Mouse (Mus musculus) liver, adult 2 months (tissue): ENCODE measurements around the gene Mxd1. TPM values are rescaled to one million over a fixed set of nuclear protein-coding genes. Genes with fewer than 3 reads are reported as not detected.

Experiments used
- DNase-seq: peaks from one replicate; pipeline ENCODE4 v3.0.0-alpha.2; 2011; ENCODE audit warnings: low read depth, low spot score; ENCODE audit errors: extremely low read depth
- H3K27ac ChIP-seq: fragments of 200-500 bp; replicated peaks from 2 replicates; pipeline ENCODE4 v1.5.1; 2012; ENCODE audit warnings: low read depth, mild to moderate bottlenecking, control low read depth, inconsistent platforms, low read length; ENCODE audit not compliant: insufficient read depth
- H3K27me3 ChIP-seq: fragments of 200-500 bp; 2 replicates; pipeline ENCODE4 v1.6.1; 2012; ENCODE audit warnings: mild to moderate bottlenecking, moderate library complexity, low read length, inconsistent platforms; ENCODE audit not compliant: control insufficient read depth, insufficient read depth
- H3K36me3 ChIP-seq: fragments of 200-500 bp; 2 replicates; pipeline ENCODE4 v1.6.1; 2012; ENCODE audit warnings: low read length, inconsistent platforms; ENCODE audit not compliant: control insufficient read depth, insufficient read depth
- H3K4me1 ChIP-seq: fragments of 200-500 bp; 2 replicates; pipeline ENCODE4 v1.6.1; 2011; ENCODE audit warnings: low read length; ENCODE audit not compliant: control insufficient read depth, insufficient read depth
- H3K4me3 ChIP-seq: fragments of 200-500 bp; 2 replicates; pipeline ENCODE4 v1.5.1; 2011; ENCODE audit warnings: low read depth, mild to moderate bottlenecking, control low read depth, low read length, moderate library complexity; ENCODE audit not compliant: insufficient read depth
- H3K79me2 ChIP-seq: fragments of 200-500 bp; 2 replicates; pipeline ENCODE4 v1.6.1; 2012; ENCODE audit warnings: inconsistent platforms, mild to moderate bottlenecking, low read length, moderate library complexity; ENCODE audit not compliant: control insufficient read depth, insufficient read depth
- H3K9ac ChIP-seq: fragments of 200-500 bp; 2 replicates; pipeline ENCODE4 v1.6.1; 2012; ENCODE audit warnings: low read depth, mild to moderate bottlenecking, control low read depth, inconsistent platforms, low read length
- CTCF ChIP-seq: fragments of 200-500 bp; IDR thresholded peaks from 2 replicates; pipeline ENCODE4 v1.5.1; 2011; ENCODE audit warnings: low read depth, low read length, control low read depth
- POLR2A ChIP-seq: fragments of 200-500 bp; IDR thresholded peaks from 2 replicates; pipeline ENCODE4 v1.6.1; 2011; ENCODE audit warnings: low read length, control low read depth; ENCODE audit not compliant: insufficient read depth; ENCODE audit errors: extremely low read depth
- WGBS: fragments of 180-500 bp; shearing (Covaris S2); methylation state at CpG from one replicate; pipeline ENCODE4 v1.1.7; 2018; 5-methylcytosine and 5-hydroxymethylcytosine counted together
- polyA plus RNA-seq: library from polyadenylated mRNA; depleted of rRNA; stranded (reverse); fragments of >200 nt; gene quantifications from 2 replicates; pipeline ENCODE4 v1.2.3, GENCODE M21; 2012
- total RNA-seq: library from RNA; depleted of rRNA; stranded (reverse); fragments of >200 nt; gene quantifications from 2 replicates; pipeline ENCODE4 v1.2.3, GENCODE M21; 2014

Mxd1 gene
- total and polyA plus RNA-seq, 2 experiments: 2.0 to 2.8 TPM

DNA sequence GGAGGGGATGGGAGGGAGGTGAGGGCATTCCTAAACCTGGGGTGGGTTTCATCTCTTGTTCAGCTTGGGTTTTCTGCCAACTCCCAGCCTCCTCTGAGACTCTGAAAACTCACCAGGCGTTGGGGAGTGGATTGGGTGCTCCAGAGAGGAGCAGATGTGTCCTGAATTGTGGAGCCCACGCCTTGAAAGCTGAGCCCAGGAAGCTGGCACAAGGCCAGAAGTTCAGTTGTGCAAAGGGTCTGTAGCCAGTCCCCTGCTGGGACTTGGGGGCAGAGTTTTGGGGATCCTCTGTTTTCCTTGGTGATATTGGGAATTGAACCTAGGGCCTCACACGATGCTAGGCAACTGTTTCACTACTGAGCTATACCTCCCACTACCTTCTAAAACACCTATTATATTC is 38.8 kb downstream of the Mxd1 start:
- Histone ChIP-seq H3K79me2 (no peaks in the 10 kb centered on the region), H3K36me3 (no peaks in the 10 kb centered on the region), H3K4me3 (no peak overlapping the region), H3K4me1 (no peaks in the 10 kb centered on the region), H3K27ac (no peak overlapping the region), H3K27me3 (no peaks in the 10 kb centered on the region), H3K9ac (no peak overlapping the region)
- WGBS: 80% methylated on average over 3 of the region's 3 CpGs
- no peak for DNase-seq
- TF ChIP-seq POLR2A (no peak), CTCF (no peak)

DNA sequence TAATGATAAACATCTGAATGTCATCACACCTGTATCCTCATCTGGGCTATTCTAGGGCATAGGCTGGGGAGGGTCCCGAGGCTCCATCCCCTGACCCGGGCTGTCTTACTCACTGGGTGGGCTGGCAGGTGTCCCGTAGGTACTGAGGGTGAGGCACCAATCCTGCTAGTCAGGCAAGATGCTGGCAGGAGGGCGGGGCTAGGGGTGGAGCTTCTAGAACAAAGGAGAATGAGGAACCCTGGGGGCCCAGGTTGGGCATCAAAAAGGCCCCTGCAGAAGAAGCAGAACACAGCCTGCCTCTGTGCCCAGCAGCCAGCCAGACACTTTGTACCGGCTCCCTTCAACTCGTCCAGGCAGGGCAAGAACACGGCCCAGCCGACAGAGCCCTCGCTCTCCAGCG is 41.0 kb downstream of the Mxd1 start, which contains the start of gene Asprv1:
Gene Asprv1, plus strand, starts transcription at position 219 of the 400 bp plus-strand sequence.
- 64% methylated on average over 10 of the region's 10 CpGs for WGBS

GRCm38 (mm10) chr6:86624074-86625030 is 44.6 kb downstream of the Mxd1 start:
- no peaks in the 10 kb centered on the region for H3K36me3 ChIP-seq
- no peak overlapping the region for H3K9ac ChIP-seq
- no peak for DNase-seq
- H3K27me3 ChIP-seq: no peaks in the 10 kb centered on the region
- TF ChIP-seq CTCF: no peak
- TF ChIP-seq POLR2A: no peak
- no peak overlapping the region for H3K27ac ChIP-seq
- no peak overlapping the region for H3K4me3 ChIP-seq
- WGBS: 82% methylated on average over 18 of the region's 18 CpGs
- no peaks in the 10 kb centered on the region for H3K4me1 ChIP-seq
- no peaks in the 10 kb centered on the region for H3K79me2 ChIP-seq

More for the DNA sequence above, 41.0 kb downstream of the Mxd1 start, which contains the start of gene Asprv1:
- no peaks in the 10 kb centered on the region for H3K79me2 ChIP-seq
- no peak within 1 kb of the TSS for H3K27ac ChIP-seq
- H3K9ac ChIP-seq: no peak within 1 kb of the TSS
- H3K27me3 ChIP-seq: no peaks in the 10 kb centered on the region
- H3K36me3 ChIP-seq: no peaks in the 10 kb centered on the region
- H3K4me3 ChIP-seq: no peak within 1 kb of the TSS
- TF ChIP-seq POLR2A (no peak), CTCF (no peak)
- no peak for DNase-seq
- no peaks in the 10 kb centered on the region for H3K4me1 ChIP-seq

DNA sequence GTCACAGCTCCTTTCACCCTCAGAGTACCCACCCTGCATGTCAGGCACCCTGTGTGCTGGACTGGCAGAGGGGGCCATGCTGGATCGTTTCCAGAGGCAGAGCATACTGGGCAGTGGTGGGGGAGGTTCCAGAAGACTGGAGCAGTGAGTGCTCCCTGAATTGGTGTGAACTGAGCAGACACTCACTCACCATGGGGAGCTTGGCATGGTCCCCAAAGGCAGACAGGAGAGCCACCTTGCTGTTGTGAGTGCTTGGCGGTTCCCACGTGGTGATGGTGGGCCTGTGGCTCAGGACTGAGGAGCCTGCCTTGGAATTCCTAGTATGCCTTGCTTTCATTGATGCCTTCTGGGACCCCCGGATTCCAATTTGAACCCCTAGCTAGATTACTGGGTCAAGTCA is 45.8 kb downstream of the Mxd1 start:
- no peak for DNase-seq
- Histone ChIP-seq H3K4me3 (no peak overlapping the region), H3K36me3 (no peaks in the 10 kb centered on the region), H3K79me2 (no peaks in the 10 kb centered on the region), H3K4me1 (no peaks in the 10 kb centered on the region), H3K9ac (no peak overlapping the region), H3K27me3 (no peaks in the 10 kb centered on the region), H3K27ac (no peak overlapping the region)
- WGBS: 89% methylated on average over 4 of the region's 4 CpGs
- no peak for TF ChIP-seq CTCF
- no peak for TF ChIP-seq POLR2A

- Histone ChIP-seq H3K9ac (no peak overlapping the region), H3K4me3 (no peak overlapping the region), H3K79me2 (no peaks in the 10 kb centered on the region), H3K27ac (no peak overlapping the region), H3K36me3 (no peaks in the 10 kb centered on the region), H3K27me3 (no peaks in the 10 kb centered on the region), H3K4me1 (peaks cover 3% of the 10 kb centered on the region)
- no peak for DNase-seq
- 60% methylated on average over 4 of the region's 4 CpGs for WGBS
- TF ChIP-seq POLR2A (no peak), CTCF (no peak)
These were observed 53.7 kb downstream of the Mxd1 start for GRCm38 (mm10) chr6:86615301-86615700.

GRCm38 (mm10) chr6:86610714-86611113 is 58.2 kb downstream of the Mxd1 start:
- no peak overlapping the region for H3K4me3 ChIP-seq
- TF ChIP-seq CTCF (no peak), POLR2A (no peak)
- peaks cover 11% of the 10 kb centered on the region for H3K4me1 ChIP-seq
- no peaks in the 10 kb centered on the region for H3K36me3 ChIP-seq
- no peaks in the 10 kb centered on the region for H3K27me3 ChIP-seq
- H3K9ac ChIP-seq: no peak overlapping the region
- H3K79me2 ChIP-seq: no peaks in the 10 kb centered on the region
- 27% methylated on average over 5 of the region's 5 CpGs for whole genome bisulfite sequencing
- no peak for DNase-seq
- H3K27ac ChIP-seq: no peak overlapping the region
